Mouse (Mus musculus) neural tube, embryonic 11.5 days (tissue): ENCODE measurements around the gene Gpr62. TPM values are rescaled to one million over a fixed set of nuclear protein-coding genes. Genes with fewer than 3 reads are reported as not detected.

Source experiments
- ATAC-seq: fragments of 200-750 bp; cut with Nextera tagmentation; 2 replicates; pipeline ENCODE4 v1.8.0; 2017; ENCODE audit warnings: moderate number of reproducible peaks, mild to moderate bottlenecking, moderate TSS enrichment, moderate library complexity; ENCODE audit not compliant: insufficient read depth, low FRiP score, low TSS enrichment
- DNase-seq: peaks from one replicate; pipeline ENCODE4 v3.0.0-alpha.2; 2015; ENCODE audit warnings: low spot score
- H3K27ac ChIP-seq: fragments of 300-500 bp; sonication (generic); 2 replicates; pipeline ENCODE4 v1.5.1; 2014; ENCODE audit warnings: low read depth, mild to moderate bottlenecking, low read length
- H3K27me3 ChIP-seq: fragments of 300-500 bp; sonication (generic); 2 replicates; pipeline ENCODE4 v1.6.1; 2014; ENCODE audit warnings: mild to moderate bottlenecking, low read length, mixed read lengths; ENCODE audit not compliant: control insufficient read depth, insufficient read depth
- H3K36me3 ChIP-seq: fragments of 300-500 bp; sonication (generic); 2 replicates; pipeline ENCODE4 v1.6.1; 2014; ENCODE audit warnings: mild to moderate bottlenecking, low read length, moderate library complexity, mixed read lengths; ENCODE audit not compliant: control insufficient read depth, insufficient read depth
- H3K4me1 ChIP-seq: fragments of 300-500 bp; sonication (generic); 2 replicates; pipeline ENCODE4 v1.6.1; 2014; ENCODE audit warnings: low read length, mixed read lengths; ENCODE audit not compliant: control insufficient read depth, insufficient read depth
- H3K4me2 ChIP-seq: fragments of 300-500 bp; sonication (generic); 2 replicates; pipeline ENCODE4 v1.6.1; 2014; ENCODE audit warnings: low read depth, mild to moderate bottlenecking, moderate library complexity
- H3K4me3 ChIP-seq: fragments of 300-500 bp; sonication (generic); 2 replicates; pipeline ENCODE4 v1.5.1; 2014; ENCODE audit warnings: low read depth, low read length
- H3K9ac ChIP-seq: fragments of 300-500 bp; sonication (generic); 2 replicates; pipeline ENCODE4 v1.6.1; 2014; ENCODE audit warnings: mild to moderate bottlenecking, low read length
- H3K9me3 ChIP-seq: fragments of 300-500 bp; sonication (generic); 2 replicates; pipeline ENCODE4 v1.6.1; 2016; ENCODE audit warnings: low read length; ENCODE audit not compliant: control insufficient read depth
- WGBS: fragments of 180-500 bp; shearing (Covaris S2); extraction: QIAGEN DNeasy Blood & Tissue Kit; methylation state at CpG from one replicate; pipeline ENCODE4 v1.1.7; 2014; 5-methylcytosine and 5-hydroxymethylcytosine counted together
- polyA plus RNA-seq: library from polyadenylated mRNA; unstranded; fragments of >200 nt; fragmentation: Nextera tagmentation; extraction: Ambion mirVana; gene quantifications from 2 replicates; pipeline ENCODE4 v1.2.1, GENCODE M21; 2014

Gpr62 gene
- polyA plus RNA-seq, 1 experiment from 2014 or later: 0.23 TPM

- peak overlapping the region; percentile 98 for H3K27ac ChIP-seq
- H3K4me2 ChIP-seq: peak overlapping the region; percentile 99
- H3K9me3 ChIP-seq: no peaks in the 10 kb centered on the region
- DNase-seq (peak; percentile 68), ATAC-seq (peak; percentile 4; the same call in 1 of the 2 replicates)
- peaks cover 57% of the 10 kb centered on the region for H3K4me1 ChIP-seq
- peak overlapping the region; percentile 90 for H3K4me3 ChIP-seq
- H3K27me3 ChIP-seq: no peaks in the 10 kb centered on the region
- WGBS: 0% methylated on average over 16 of the region's 17 CpGs
- H3K36me3 ChIP-seq: peaks cover under 1% of the 10 kb centered on the region; the same call in 1 of the 2 replicates
- H3K9ac ChIP-seq: peak overlapping the region; percentile 96
These were observed 10.7 kb downstream of the Gpr62 start for GRCm38 (mm10) chr9:106454888-106455681.

- Histone ChIP-seq H3K9me3 (no peaks in the 10 kb centered on the region), H3K9ac (peak overlapping the region; percentile 96), H3K36me3 (no peaks in the 10 kb centered on the region), H3K27ac (peak overlapping the region; percentile 98), H3K4me3 (peak overlapping the region; percentile 90), H3K27me3 (no peaks in the 10 kb centered on the region), H3K4me1 (peaks cover 57% of the 10 kb centered on the region), H3K4me2 (peak overlapping the region; percentile 99)
- WGBS: under 1% methylated on average over 17 of the region's 20 CpGs
- ATAC-seq (0 out of 2 replicates have a peak, but pooled peaks have one; percentile 3), DNase-seq (peak; percentile 53)
These were observed 11.5 kb downstream of the Gpr62 start for GRCm38 (mm10) chr9:106454071-106454761.

DNA sequence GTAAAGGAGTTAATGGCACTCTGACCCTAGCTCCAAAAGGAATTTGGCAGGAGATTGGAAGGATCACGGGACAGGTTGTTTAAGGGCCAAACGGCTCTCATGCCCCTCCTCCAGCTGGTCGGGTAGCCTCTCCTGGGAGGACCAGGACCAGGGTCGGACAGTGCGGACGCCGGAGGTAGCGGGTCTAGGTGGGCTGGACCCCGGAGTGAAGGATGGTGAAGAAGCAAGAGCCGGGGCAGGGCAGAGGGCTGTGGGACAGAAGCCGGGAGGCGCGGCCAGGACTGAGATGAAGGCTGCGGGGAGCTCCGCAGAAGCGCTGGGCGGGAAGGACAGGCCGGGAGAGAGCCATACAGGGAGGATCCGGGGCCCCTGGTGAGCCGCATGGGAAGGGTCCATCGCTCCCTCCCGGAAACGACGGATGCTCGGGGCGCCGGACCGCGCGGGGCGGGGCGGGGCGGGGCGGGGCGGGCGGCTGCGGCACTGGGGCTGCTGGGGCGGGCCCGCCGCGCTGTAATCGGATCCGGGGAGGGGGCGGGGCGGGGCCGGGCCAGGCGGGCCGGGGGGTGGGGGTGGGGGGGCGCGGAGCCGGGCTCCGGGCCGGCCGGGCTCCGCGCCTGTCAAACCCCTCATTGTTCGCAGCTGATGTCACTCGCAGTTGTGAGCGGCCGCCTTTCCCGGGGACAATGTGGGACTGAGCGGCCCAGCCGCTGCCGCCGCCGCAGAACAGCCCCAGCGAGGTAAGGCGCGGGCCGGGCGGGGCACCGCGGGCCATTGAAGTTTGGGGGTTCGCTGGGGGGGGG lies 12.3 kb downstream of the Gpr62 start, which contains the start of gene Pcbp4:
Gene Pcbp4 (plus strand): TSS at position 21 of the 800 bp plus-strand sequence.
- Histone ChIP-seq H3K27ac (peak within 1 kb of the TSS; percentile 98), H3K4me3 (peak within 1 kb of the TSS; percentile 90), H3K36me3 (no peaks in the 10 kb centered on the region), H3K4me2 (peak within 1 kb of the TSS; percentile 99), H3K9me3 (no peaks in the 10 kb centered on the region), H3K4me1 (peaks cover 56% of the 10 kb centered on the region), H3K9ac (peak within 1 kb of the TSS; percentile 96), H3K27me3 (no peaks in the 10 kb centered on the region)
- peak; percentile 75 for ATAC-seq
- WGBS: 0% methylated on average over 55 of the region's 74 CpGs
- peak; percentile 81 for DNase-seq

DNA sequence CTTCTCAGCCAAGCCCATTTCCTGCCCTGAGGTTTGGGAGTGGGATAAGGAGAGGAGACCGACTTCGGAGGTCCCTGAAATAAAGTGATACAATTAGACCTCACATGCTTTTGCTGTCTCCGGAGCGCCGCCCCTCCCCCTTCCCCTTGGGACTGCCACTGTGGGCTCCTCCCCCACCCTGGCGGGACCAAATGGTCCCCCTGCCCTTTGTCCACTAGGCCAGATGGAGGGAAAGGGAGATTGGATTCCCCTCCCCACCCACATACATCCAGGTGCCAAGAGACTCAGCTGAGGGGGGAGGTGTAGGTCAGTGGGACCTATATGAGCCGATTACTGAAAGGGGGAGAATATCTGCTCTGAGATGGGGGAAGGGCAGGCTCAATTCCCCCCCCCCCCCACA lies 12.9 kb downstream of the Gpr62 start:
- peak; percentile 73 for DNase-seq
- peak; percentile 11; the same call in 1 of the 2 replicates for ATAC-seq
- H3K4me3 ChIP-seq: peak overlapping the region; percentile 90
- peak overlapping the region; percentile 99 for H3K4me2 ChIP-seq
- peak overlapping the region; percentile 96 for H3K9ac ChIP-seq
- no peaks in the 10 kb centered on the region for H3K36me3 ChIP-seq
- H3K27me3 ChIP-seq: no peaks in the 10 kb centered on the region
- 2% methylated on average over 7 of the region's 7 CpGs for WGBS
- H3K4me1 ChIP-seq: peaks cover 56% of the 10 kb centered on the region
- H3K27ac ChIP-seq: peak overlapping the region; percentile 98
- no peaks in the 10 kb centered on the region for H3K9me3 ChIP-seq

- H3K9me3 ChIP-seq: no peaks in the 10 kb centered on the region
- H3K9ac ChIP-seq: peak overlapping the region; percentile 96; the same call in 1 of the 2 replicates
- H3K36me3 ChIP-seq: no peaks in the 10 kb centered on the region
- 11% methylated on average over 6 of the region's 6 CpGs for WGBS
- H3K4me3 ChIP-seq: peak overlapping the region; percentile 90
- H3K4me2 ChIP-seq: peak overlapping the region; percentile 99
- peak overlapping the region; percentile 98 for H3K27ac ChIP-seq
- H3K27me3 ChIP-seq: no peaks in the 10 kb centered on the region
- H3K4me1 ChIP-seq: peaks cover 54% of the 10 kb centered on the region
- no peak for DNase-seq
- ATAC-seq: no peak
These were observed 13.4 kb downstream of the Gpr62 start for GRCm38 (mm10) chr9:106452351-106452750.

DNA sequence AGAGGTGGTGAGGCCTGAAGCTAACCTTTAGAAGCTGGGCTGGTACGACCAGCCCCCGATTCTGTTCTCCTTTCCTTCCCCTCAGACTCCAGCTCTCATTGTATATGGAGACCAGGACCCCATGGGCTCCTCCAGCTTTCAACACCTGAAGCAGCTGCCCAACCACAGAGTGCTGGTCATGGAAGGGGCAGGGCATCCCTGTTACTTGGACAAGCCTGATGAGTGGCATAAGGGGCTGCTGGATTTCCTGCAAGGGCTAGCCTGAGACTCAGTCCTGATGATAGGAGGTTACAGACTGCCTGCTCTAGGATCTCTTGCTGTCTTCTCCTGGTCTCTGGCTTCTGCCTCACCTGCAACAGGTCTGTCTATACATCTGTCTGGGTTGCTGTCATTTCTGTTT lies 13.8 kb downstream of the Gpr62 start:
- H3K9ac ChIP-seq: no peak overlapping the region; the same call in 1 of the 2 replicates
- peaks cover 50% of the 10 kb centered on the region for H3K4me1 ChIP-seq
- H3K4me2 ChIP-seq: no peak overlapping the region
- H3K27ac ChIP-seq: no peak overlapping the region; the same call in 1 of the 2 replicates
- 50% methylated on average over 2 of the region's 2 CpGs for WGBS
- H3K9me3 ChIP-seq: no peaks in the 10 kb centered on the region
- no peaks in the 10 kb centered on the region for H3K27me3 ChIP-seq
- H3K36me3 ChIP-seq: no peaks in the 10 kb centered on the region
- DNase-seq: no peak
- no peak for ATAC-seq
- no peak overlapping the region for H3K4me3 ChIP-seq

- 76% methylated on average over 11 of the region's 11 CpGs for WGBS
- H3K4me1 ChIP-seq: peaks cover 44% of the 10 kb centered on the region
- no peak overlapping the region for H3K9ac ChIP-seq
- no peaks in the 10 kb centered on the region for H3K27me3 ChIP-seq
- no peak overlapping the region for H3K4me3 ChIP-seq
- no peak overlapping the region for H3K4me2 ChIP-seq
- ATAC-seq (no peak), DNase-seq (no peak)
- H3K36me3 ChIP-seq: no peaks in the 10 kb centered on the region; the same call in 1 of the 2 replicates
- H3K27ac ChIP-seq: no peak overlapping the region
- no peaks in the 10 kb centered on the region for H3K9me3 ChIP-seq
These were observed 14.4 kb downstream of the Gpr62 start for GRCm38 (mm10) chr9:106451298-106451697.

- peaks cover 38% of the 10 kb centered on the region for H3K4me1 ChIP-seq
- no peaks in the 10 kb centered on the region for H3K27me3 ChIP-seq
- no peak overlapping the region for H3K4me2 ChIP-seq
- no peak overlapping the region for H3K27ac ChIP-seq
- no peak overlapping the region for H3K9ac ChIP-seq
- H3K9me3 ChIP-seq: no peaks in the 10 kb centered on the region
- no peak overlapping the region for H3K4me3 ChIP-seq
- WGBS: 16% methylated on average over 9 of the region's 9 CpGs
- ATAC-seq: no peak
- H3K36me3 ChIP-seq: no peaks in the 10 kb centered on the region; the same call in 1 of the 2 replicates
- DNase-seq: peak; percentile 49
These were observed 15.1 kb downstream of the Gpr62 start for GRCm38 (mm10) chr9:106450661-106451060.
